34 mouse cellular contexts compared by ENCODE assay signal in the genomic region with DNA sequence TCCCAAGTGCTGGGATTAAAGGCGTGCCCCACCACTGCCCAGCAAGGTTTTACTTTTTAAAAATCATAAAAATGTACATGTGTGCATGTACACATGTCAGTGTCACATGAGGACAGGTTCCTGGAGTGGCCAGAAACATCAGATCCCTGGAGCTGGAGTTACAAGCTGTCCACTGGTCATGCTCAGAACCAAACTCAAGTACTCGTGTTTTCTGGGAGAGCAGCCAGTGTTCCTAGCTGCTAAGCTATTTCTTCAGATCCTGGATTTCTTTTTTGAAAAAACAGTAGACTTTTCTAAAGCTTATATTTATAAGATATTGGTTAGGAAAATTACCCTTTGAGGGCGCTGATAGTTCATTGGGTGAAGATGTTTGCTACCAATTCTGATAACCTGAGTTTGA.
"Had no signal": no experiment of that assay in that cellular context is flagged by ENCODE, and none has a peak within 500 bp of the region (broad histone marks: within the 10 kb centered on the region; RNA-seq: fewer than 3 reads in every experiment).

No protein-coding gene starts in this region.

- DNase-seq: heart, postnatal 10 days; heart, postnatal 14 days; heart, postnatal 36 days; heart, postnatal 4 days; kidney, adult 11 months; kidney, adult 18-20 months; kidney, adult 2 months; kidney, adult 8-10 months; kidney, adult 9 months; kidney, postnatal 10 days; kidney, postnatal 14 days; kidney, postnatal 25 days; kidney, postnatal 36 days; kidney, postnatal 4 days; layer of hippocampus, adult 9-11 months; layer of hippocampus, postnatal 36 days had no signal

- H3K4me3 ChIP-seq: heart, embryonic 10.5 days; heart, embryonic 12.5 days; heart, embryonic 13.5 days; heart, embryonic 15.5 days; hindbrain, embryonic 10.5 days; hindbrain, embryonic 12.5 days; hindbrain, embryonic 13.5 days; hindbrain, embryonic 15.5 days; intestine, embryonic 15.5 days; kidney, embryonic 15.5 days; layer of hippocampus, adult 2 months had no signal

- H3K4me2 ChIP-seq: hindbrain, embryonic 12.5 days; hindbrain, embryonic 13.5 days; hindbrain, embryonic 14.5 days; hindbrain, embryonic 15.5 days; intestine, embryonic 15.5 days; kidney, embryonic 15.5 days had no signal

- H3K27ac ChIP-seq: heart, embryonic 10.5 days; heart, embryonic 13.5 days; heart, embryonic 15.5 days; hindbrain, embryonic 10.5 days; hindbrain, embryonic 12.5 days; hindbrain, embryonic 13.5 days; hindbrain, embryonic 14.5 days; hindbrain, embryonic 15.5 days; hindbrain, postnatal 0 days; intestine, embryonic 15.5 days; kidney, embryonic 15.5 days; kidney, postnatal 0 days; layer of hippocampus, adult 2 months had no signal

- H3K27me3 ChIP-seq: heart, embryonic 12.5 days; heart, embryonic 13.5 days; heart, embryonic 15.5 days; hindbrain, embryonic 12.5 days; hindbrain, embryonic 13.5 days; hindbrain, embryonic 15.5 days; intestine, embryonic 15.5 days had no signal

- ATAC-seq: hindbrain, embryonic 16.5 days; hindbrain, postnatal 0 days; inflammation-experienced regulatory T-cells, adult 6 months; intestine, embryonic 15.5 days; intestine, embryonic 16.5 days; intestine, postnatal 0 days had no signal

- H3K9me3 ChIP-seq: heart, embryonic 10.5 days; heart, embryonic 12.5 days; heart, embryonic 13.5 days; heart, embryonic 15.5 days; hindbrain, embryonic 10.5 days; hindbrain, embryonic 12.5 days; hindbrain, embryonic 13.5 days; hindbrain, embryonic 15.5 days; intestine, embryonic 15.5 days; kidney, embryonic 15.5 days had no signal

- H3K9ac ChIP-seq: heart, embryonic 12.5 days; heart, embryonic 15.5 days; hindbrain, embryonic 12.5 days; hindbrain, embryonic 13.5 days; hindbrain, embryonic 14.5 days; hindbrain, embryonic 15.5 days; intestine, embryonic 15.5 days; kidney, embryonic 15.5 days had no signal

- H3K36me3 ChIP-seq: heart, embryonic 10.5 days; heart, embryonic 13.5 days; heart, embryonic 15.5 days; hindbrain, embryonic 10.5 days; hindbrain, embryonic 12.5 days; hindbrain, embryonic 13.5 days; hindbrain, embryonic 15.5 days; intestine, embryonic 15.5 days; kidney, embryonic 15.5 days had no signal
